Mouse (Mus musculus): ENCODE data around the gene St6galnac3.

GRCm38 (mm10) chr3:153675832-153676231, 49.1 kb downstream of the St6galnac3 start:
- TF ChIP-seq POLR2A (IDR thresholded peaks at IDR 0.05; ENCODE audit: borderline replicate concordance, low read depth, low read length) (no peak), CTCF (IDR thresholded peaks at IDR 0.05; ENCODE audit: low read depth, low read length) (no peak)
